Mouse (Mus musculus) heart, adult 2 months (tissue): Measurements from ENCODE around the gene St3gal5. TPM values are rescaled to one million over a fixed set of nuclear protein-coding genes. Genes with fewer than 3 reads are reported as not detected.

Source experiments
- DNase-seq, 2 experiments: peaks; one replicate each; pipeline ENCODE4 v3.0.0; 2021
- H3K27ac ChIP-seq: fragments of 200-600 bp; 2 replicates; pipeline ENCODE4 v1.8.1; 2022
- H3K27me3 ChIP-seq: fragments of 200-500 bp; 2 replicates; pipeline ENCODE4 v1.6.1; 2012; ENCODE audit warnings: mild to moderate bottlenecking, low read length, inconsistent platforms, mixed read lengths; ENCODE audit not compliant: control insufficient read depth, insufficient read depth
- H3K36me3 ChIP-seq: fragments of 200-500 bp; 2 replicates; pipeline ENCODE4 v1.6.1; 2012; ENCODE audit warnings: low read length, inconsistent platforms; ENCODE audit not compliant: control insufficient read depth, insufficient read depth
- H3K4me1 ChIP-seq: fragments of 200-500 bp; 2 replicates; pipeline ENCODE4 v1.6.1; 2011; ENCODE audit warnings: low read length; ENCODE audit not compliant: control insufficient read depth, insufficient read depth
- H3K4me3 ChIP-seq: fragments of 200-600 bp; 2 replicates; pipeline ENCODE4 v1.8.1; 2022
- H3K79me2 ChIP-seq: fragments of 200-500 bp; replicated peaks from 2 replicates; pipeline ENCODE4 v1.6.1; 2012; ENCODE audit warnings: mild to moderate bottlenecking, inconsistent platforms, low read length, moderate library complexity, mixed read lengths; ENCODE audit not compliant: control insufficient read depth, insufficient read depth
- H3K9ac ChIP-seq: fragments of 200-500 bp; 2 replicates; pipeline ENCODE4 v1.6.1; 2012; ENCODE audit warnings: low read depth, mild to moderate bottlenecking, control low read depth, inconsistent platforms, low read length, mixed read lengths
- CTCF ChIP-seq: fragments of 200-600 bp; IDR thresholded peaks from 2 replicates; pipeline ENCODE4 v1.8.1; 2022; ENCODE audit warnings: antibody characterized with exemption, mild to moderate bottlenecking, moderate library complexity
- EP300 ChIP-seq: fragments of 200-500 bp; IDR thresholded peaks from 2 replicates; pipeline ENCODE4 v1.6.1; 2011; ENCODE audit warnings: low read depth, low read length, control low read depth; ENCODE audit not compliant: insufficient read depth
- POLR2A ChIP-seq: fragments of 200-500 bp; IDR thresholded peaks from 2 replicates; pipeline ENCODE4 v1.6.1; 2011; ENCODE audit warnings: mild to moderate bottlenecking, low read depth, low read length, control low read depth; ENCODE audit not compliant: insufficient read depth
- WGBS: fragments of 180-500 bp; shearing (Covaris S2); methylation state at CpG from one replicate; pipeline ENCODE4 v1.1.7; 2018; 5-methylcytosine and 5-hydroxymethylcytosine counted together
- intact Hi-C: fragments of 180-260 bp; cut with DNase I; formaldehyde crosslinking; loops from one replicate; pipeline ENCODE4 v1.15.1; 2025
- polyA plus RNA-seq: library from polyadenylated mRNA; depleted of rRNA; stranded (reverse); fragments of >200 nt; gene quantifications from 2 replicates; pipeline ENCODE4 v1.2.3, GENCODE M21; 2012
- total RNA-seq, 2 experiments: library from RNA; stranded (reverse); gene quantifications; 2 replicates each; pipeline ENCODE4 v1.2.3; 2021

The St3gal5 gene
- total and polyA plus RNA-seq, 3 experiments = 39.7 to 78.4 (median 67.6) TPM

- no peaks in the 10 kb centered on the region for H3K27me3 ChIP-seq
- TF ChIP-seq EP300 (no peak), CTCF (no peak), POLR2A (no peak)
- peaks cover 4% of the 10 kb centered on the region; the same call in 1 of the 2 replicates for H3K4me1 ChIP-seq
- no peak overlapping the region for H3K27ac ChIP-seq
- no peak overlapping the region for H3K9ac ChIP-seq
- peak in 1 of 2 experiments; percentile 20 for DNase-seq
- H3K79me2 ChIP-seq = peaks cover 2% of the 10 kb centered on the region
- H3K4me3 ChIP-seq = no peak overlapping the region
- 88% methylated on average over 13 of the region's 13 CpGs for WGBS
- peaks cover 5% of the 10 kb centered on the region; the same call in 1 of the 2 replicates for H3K36me3 ChIP-seq
- intact Hi-C loops = no loop called here
These were observed 27.1 kb downstream of the St3gal5 start for GRCm38 (mm10) chr6:72124315-72125103.

GRCm38 (mm10) chr6:72126128-72126917 lies 28.9 kb downstream of the St3gal5 start:
- WGBS = 82% methylated on average over 9 of the region's 9 CpGs
- Histone ChIP-seq H3K79me2 (peaks cover 2% of the 10 kb centered on the region), H3K27ac (no peak overlapping the region), H3K27me3 (no peaks in the 10 kb centered on the region), H3K4me3 (no peak overlapping the region), H3K4me1 (peaks cover under 1% of the 10 kb centered on the region; the same call in 1 of the 2 replicates), H3K9ac (no peak overlapping the region), H3K36me3 (no peaks in the 10 kb centered on the region)
- no peak for DNase-seq
- intact Hi-C loops = no loop called here
- TF ChIP-seq CTCF = no peak
- TF ChIP-seq EP300 = no peak
- no peak for TF ChIP-seq POLR2A

GRCm38 (mm10) chr6:72130056-72130455 lies 32.7 kb downstream of the St3gal5 start:
- no peak overlapping the region for H3K4me3 ChIP-seq
- TF ChIP-seq POLR2A = no peak
- TF ChIP-seq EP300 = no peak
- no peak for TF ChIP-seq CTCF
- no peak for DNase-seq
- intact Hi-C loops = no loop called here
- H3K79me2 ChIP-seq = no peaks in the 10 kb centered on the region
- no peaks in the 10 kb centered on the region for H3K27me3 ChIP-seq
- H3K27ac ChIP-seq = no peak overlapping the region
- H3K4me1 ChIP-seq = no peaks in the 10 kb centered on the region
- peaks cover 3% of the 10 kb centered on the region; the same call in 1 of the 2 replicates for H3K36me3 ChIP-seq
- 74% methylated on average over 6 of the region's 6 CpGs for WGBS
- no peak overlapping the region for H3K9ac ChIP-seq

- no peaks in the 10 kb centered on the region for H3K27me3 ChIP-seq
- H3K9ac ChIP-seq = no peak overlapping the region
- H3K36me3 ChIP-seq = peaks cover 3% of the 10 kb centered on the region; the same call in 1 of the 2 replicates
- intact Hi-C loops = no loop called here
- no peak overlapping the region for H3K27ac ChIP-seq
- peaks cover 2% of the 10 kb centered on the region; the same call in 1 of the 2 replicates for H3K4me1 ChIP-seq
- no peak for DNase-seq
- H3K4me3 ChIP-seq = no peak overlapping the region
- TF ChIP-seq EP300 = no peak
- TF ChIP-seq CTCF = no peak
- TF ChIP-seq POLR2A = no peak
- no peaks in the 10 kb centered on the region for H3K79me2 ChIP-seq
- 94% methylated on average over 8 of the region's 8 CpGs for whole genome bisulfite sequencing
These were observed 35.4 kb downstream of the St3gal5 start for GRCm38 (mm10) chr6:72132671-72133214.

- no peak for DNase-seq
- no peaks in the 10 kb centered on the region for H3K79me2 ChIP-seq
- TF ChIP-seq POLR2A = no peak
- 65% methylated on average over 9 of the region's 9 CpGs for WGBS
- H3K27ac ChIP-seq = peak overlapping the region; percentile 54
- peaks cover 3% of the 10 kb centered on the region; the same call in 1 of the 2 replicates for H3K36me3 ChIP-seq
- H3K27me3 ChIP-seq = no peaks in the 10 kb centered on the region
- H3K9ac ChIP-seq = no peak overlapping the region
- H3K4me3 ChIP-seq = no peak overlapping the region
- intact Hi-C loops = no loop called here
- H3K4me1 ChIP-seq = peaks cover 4% of the 10 kb centered on the region
These were observed 37.6 kb downstream of the St3gal5 start for GRCm38 (mm10) chr6:72134850-72135515.
